Mouse (Mus musculus): Measurements from ENCODE around the gene Cd3d. TPM values are rescaled to one million over a fixed set of nuclear protein-coding genes. Genes with fewer than 3 reads are reported as not detected.
"Not testable (repeated sequence)": the region's sequence is repeated elsewhere in the genome, so short reads cannot be mapped to it uniquely, and the experiment has no call there.

Gene Cd3d
- 0.55 and 0.68 TPM in 2 replicates for polyA plus RNA-seq (2012; rRNA removed)

DNA sequence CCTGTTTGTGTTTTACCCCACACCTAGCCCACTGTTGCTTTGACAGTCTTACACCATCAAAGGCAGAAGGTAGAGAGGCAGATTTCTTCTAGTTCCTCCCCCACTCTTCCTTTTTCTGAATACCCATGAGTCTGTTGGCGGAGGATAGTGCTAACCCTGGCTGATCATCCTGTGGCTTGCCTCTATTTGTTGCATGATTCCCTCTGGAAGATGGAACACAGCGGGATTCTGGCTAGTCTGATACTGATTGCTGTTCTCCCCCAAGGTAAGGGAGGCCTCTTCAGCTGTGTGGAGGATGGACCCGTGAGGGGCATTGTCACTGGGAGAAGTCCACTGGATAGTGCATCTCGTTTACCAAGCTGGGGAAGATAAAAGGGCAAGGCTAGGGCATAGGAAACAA lies at the start of gene Cd3d:
Gene Cd3d, plus strand, starts transcription at position 111 of the 400 bp plus-strand sequence.
- no peak for DNase-seq (ENCODE audit: low spot score)

GRCm38 (mm10) chr9:44941756-44942155 lies 39.8 kb upstream of the Cd3d start:
- DNase-seq (ENCODE audit: low spot score): no peak

- DNase-seq (ENCODE audit: low spot score): no peak
Observed at GRCm38 (mm10) chr9:44942421-44942820, 39.2 kb upstream of the Cd3d start.

GRCm38 (mm10) chr9:44946185-44946695 lies 35.3 kb upstream of the Cd3d start:
- no peak for DNase-seq (ENCODE audit: low spot score)

DNA sequence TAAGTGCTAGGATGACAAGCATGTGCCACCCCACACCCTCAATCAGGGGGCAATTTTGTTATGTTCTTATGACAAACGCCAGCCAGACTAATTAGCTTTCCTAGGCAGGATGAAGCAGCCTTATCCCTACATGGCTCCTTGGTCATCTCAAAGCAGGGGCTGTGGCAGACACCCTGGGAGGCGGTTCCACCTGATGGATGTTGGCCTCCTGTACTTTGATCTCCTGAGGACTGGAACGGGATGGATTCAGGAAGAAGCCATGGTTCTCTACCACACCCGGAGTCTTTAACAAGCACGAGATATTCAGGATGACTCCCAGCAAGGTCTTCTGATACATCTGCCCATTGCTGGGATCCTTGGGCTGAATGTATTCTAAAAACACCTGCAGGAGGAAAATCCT lies 33.8 kb upstream of the Cd3d start:
- DNase-seq (ENCODE audit: low spot score): no peak

- no peak for DNase-seq (ENCODE audit: low spot score)
Observed at GRCm38 (mm10) chr9:44954432-44954831, 27.2 kb upstream of the Cd3d start.

- DNase-seq (ENCODE audit: low spot score): peak; percentile 96
Observed at GRCm38 (mm10) chr9:44965126-44965832, 16.3 kb upstream of the Cd3d start, which contains the start of gene Ube4a. Ube4a (minus strand) TSS chr9:44965600.

DNA sequence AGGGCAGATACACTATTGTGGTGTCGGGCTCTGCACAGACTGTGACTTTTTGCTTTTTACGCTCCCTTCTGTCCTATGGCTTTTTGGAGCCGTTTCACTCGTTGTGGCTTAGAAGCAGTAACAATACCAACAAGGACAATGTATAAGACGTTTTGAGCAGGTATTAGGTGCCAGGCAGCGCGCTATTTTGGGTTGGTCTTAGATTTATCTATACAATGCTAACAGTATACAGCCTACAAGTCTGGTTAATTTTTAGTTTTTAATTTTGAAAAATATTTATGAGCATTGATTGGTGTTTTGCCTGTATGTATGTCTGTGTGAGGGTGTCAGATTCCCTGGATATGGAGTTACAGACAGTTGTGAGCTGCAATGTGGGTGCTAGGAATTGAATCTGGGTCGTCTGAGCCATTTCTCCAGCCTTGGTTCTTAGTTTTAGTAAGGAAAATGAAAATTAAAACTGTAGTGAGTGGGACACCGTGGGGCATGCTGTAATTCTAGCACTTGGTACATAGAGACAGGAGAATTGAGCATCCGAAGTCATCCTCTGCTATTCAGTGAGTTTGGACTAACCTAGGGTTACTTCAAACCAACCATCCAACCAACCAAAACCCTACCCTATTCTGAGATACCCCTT lies 15.6 kb upstream of the Cd3d start:
- DNase-seq (ENCODE audit: low spot score): no peak

DNA sequence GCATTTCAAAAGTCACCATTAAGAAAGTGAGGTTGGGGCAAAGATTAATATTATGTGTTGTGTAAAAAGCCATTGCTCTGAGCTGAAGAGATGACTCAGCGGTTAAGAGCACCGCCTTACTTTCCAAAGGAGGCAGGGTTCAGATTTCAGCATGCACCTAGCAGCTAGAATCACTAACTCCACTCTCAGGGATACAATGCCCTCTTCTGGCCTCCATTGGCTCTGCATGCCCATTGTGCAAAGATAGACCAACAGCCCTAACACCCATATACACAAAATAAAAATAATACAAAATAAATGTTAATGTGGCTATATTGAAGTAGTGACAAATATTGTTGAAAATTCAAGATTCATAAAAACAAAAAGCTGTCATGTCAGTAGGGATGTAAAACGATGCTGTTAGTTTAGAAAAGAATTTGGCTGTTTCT lies 14.8 kb upstream of the Cd3d start:
- DNase-seq (ENCODE audit: low spot score): peak; percentile 44

GRCm38 (mm10) chr9:44967763-44968162 lies 13.8 kb upstream of the Cd3d start:
- DNase-seq (ENCODE audit: low spot score): not testable (repeated sequence)

- no peak for DNase-seq (ENCODE audit: low spot score)
Observed at GRCm38 (mm10) chr9:44969450-44969849, 12.1 kb upstream of the Cd3d start.

DNA sequence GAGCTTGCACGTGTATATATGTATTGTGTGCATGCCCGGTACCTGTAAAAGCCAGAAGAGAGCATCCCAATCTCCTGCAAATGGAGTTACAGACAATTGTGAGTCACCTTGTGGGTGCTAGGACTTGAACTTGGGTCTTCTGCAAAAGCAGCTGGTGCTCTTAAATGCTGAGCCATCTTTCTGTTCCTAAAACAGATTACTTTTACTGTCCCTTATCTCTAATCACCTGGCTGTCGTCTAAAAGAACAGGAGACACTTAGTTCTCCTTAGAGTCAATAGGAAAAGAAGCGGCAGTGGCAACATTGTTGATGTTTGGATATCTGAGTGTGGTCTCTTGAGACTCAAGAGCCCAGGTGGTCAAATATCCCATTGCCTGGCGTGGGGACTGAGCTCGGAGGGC lies 3.8 kb upstream of the Cd3d start:
- DNase-seq (ENCODE audit: low spot score): no peak

DNA sequence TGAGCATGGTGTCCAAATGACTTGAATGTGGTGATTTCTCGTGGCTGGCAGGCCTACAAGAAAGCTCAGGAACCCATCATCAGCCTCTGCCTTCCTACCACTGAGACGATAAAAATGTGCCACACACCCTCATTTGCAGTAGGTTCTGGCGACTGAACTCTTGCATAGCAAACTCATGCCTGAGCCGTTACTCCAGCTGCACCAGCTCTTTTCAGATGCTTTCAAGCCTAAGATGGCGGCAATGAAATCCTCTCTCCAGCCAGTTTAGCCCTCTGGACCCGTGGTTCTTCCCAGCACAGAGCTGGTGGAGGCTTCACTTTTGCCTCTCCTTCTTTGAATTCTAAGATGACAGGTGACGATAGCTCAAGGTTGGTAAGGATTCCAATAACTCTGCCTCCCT lies 1.8 kb upstream of the Cd3d start:
- no peak for DNase-seq (ENCODE audit: low spot score)

- no peak for DNase-seq (ENCODE audit: low spot score)
Observed at GRCm38 (mm10) chr9:44980242-44980641, 1.3 kb upstream of the Cd3d start, which contains the start of gene Cd3g. Cd3g (minus strand) TSS chr9:44980431.

- DNase-seq (ENCODE audit: low spot score): no peak
Observed at GRCm38 (mm10) chr9:44981104-44981503, 482 bp upstream of the Cd3d start.

DNA sequence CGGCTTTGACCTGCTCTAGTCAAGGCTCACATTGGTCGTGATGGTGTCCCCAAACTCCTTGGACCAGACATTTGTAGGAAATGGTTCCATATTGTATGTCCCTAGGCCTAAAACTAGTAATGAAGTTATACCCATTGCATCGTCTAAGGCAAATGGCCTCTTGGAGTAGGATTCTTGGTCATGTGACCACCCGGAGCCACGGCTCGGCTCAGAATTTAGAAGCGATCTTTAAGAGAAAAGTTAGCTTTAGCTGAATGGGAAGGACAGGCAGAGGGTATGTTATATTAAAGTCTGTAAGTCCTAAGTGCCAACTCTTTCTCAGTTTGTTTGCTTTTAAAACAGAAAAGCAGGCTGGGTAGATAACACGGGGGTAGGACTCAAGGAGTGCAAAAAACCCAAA lies 495 bp downstream of the Cd3d start:
- DNase-seq (ENCODE audit: low spot score): no peak

- no peak for DNase-seq (ENCODE audit: low spot score)
Observed at GRCm38 (mm10) chr9:44982531-44982930, 945 bp downstream of the Cd3d start.

- DNase-seq (ENCODE audit: low spot score): no peak
Observed at GRCm38 (mm10) chr9:44983001-44983400, 1.4 kb downstream of the Cd3d start.

- DNase-seq (ENCODE audit: low spot score): no peak
Observed at GRCm38 (mm10) chr9:44985721-44986161, 4.2 kb downstream of the Cd3d start.

GRCm38 (mm10) chr9:44986242-44986781 lies 4.7 kb downstream of the Cd3d start:
- DNase-seq (ENCODE audit: low spot score): no peak

DNA sequence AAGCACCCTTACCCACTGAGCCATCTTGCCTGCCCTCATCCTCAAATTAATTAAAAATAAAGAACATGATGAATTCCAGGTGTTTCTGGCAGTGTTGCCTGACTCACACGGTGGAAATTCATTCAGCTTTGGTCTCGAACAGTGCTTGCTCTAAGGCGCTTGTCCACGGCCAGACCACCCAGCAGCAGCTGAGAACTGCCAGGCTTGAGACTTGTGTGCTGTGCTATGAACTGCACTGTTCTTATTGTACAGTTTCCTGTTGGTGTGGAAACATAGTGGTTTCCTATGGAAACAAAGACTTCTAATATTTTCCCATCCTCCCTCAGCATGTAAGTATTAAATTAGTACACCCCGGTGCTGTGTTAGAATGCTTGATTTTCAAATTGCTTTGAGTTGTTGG lies 5.4 kb downstream of the Cd3d start:
- no peak for DNase-seq (ENCODE audit: low spot score)

DNA sequence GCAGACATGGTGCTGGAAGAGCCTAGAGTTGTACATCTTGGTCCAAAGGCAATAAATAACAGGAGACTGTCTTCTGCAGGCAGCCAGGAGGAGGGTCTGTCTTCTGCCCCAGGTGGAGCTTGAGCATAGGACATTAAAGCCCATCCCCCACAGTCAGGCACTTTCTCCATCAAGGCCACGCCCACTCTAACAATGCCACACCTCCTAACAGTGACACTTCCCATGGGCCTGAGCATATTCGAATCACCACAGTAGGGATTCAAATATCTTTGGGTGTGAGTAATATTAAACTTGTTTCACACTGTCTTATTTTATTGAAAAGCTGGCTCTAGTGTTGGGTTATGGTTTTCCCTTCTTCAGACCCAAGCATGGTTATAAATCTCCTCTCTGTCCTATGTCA lies 10.2 kb downstream of the Cd3d start:
- DNase-seq (ENCODE audit: low spot score): no peak

- no peak for DNase-seq (ENCODE audit: low spot score)
Observed at GRCm38 (mm10) chr9:44992271-44992670, 10.7 kb downstream of the Cd3d start.
